Mouse (Mus musculus) forebrain, embryonic 15.5 days (tissue): ENCODE results near the gene Lpo. TPM values are rescaled to one million over a fixed set of nuclear protein-coding genes. Genes with fewer than 3 reads are reported as not detected.

Source experiments
- microRNA counts: library from miRNA; unstranded; fragments of <30 nt; microRNA quantifications from one replicate; lab custom pipeline; 2016
- microRNA-seq: library from miRNA; unstranded; fragments of <30 nt; microRNA quantifications from one replicate; pipeline ENCODE4, GENCODE M21; 2016
- polyA plus RNA-seq: library from polyadenylated mRNA; unstranded; fragments of >200 nt; fragmentation: Nextera tagmentation; extraction: Ambion mirVana; gene quantifications from 2 replicates; pipeline ENCODE4 v1.2.1, GENCODE M21; 2015

The Lpo gene
- polyA plus RNA-seq, 1 experiment from 2014 or later = 0.62 TPM

MicroRNA genes within 50 kb of the gene (microRNA counts, 519-probe panel; counts per million panel counts)
- microRNA mmu-miR-142-3p (lab: Ali Mortazavi, UCI) = 2,703 counts per million, percentile 62 among the panel's probes with 10 or more counts
- 3,437 counts per million, percentile 83 among the panel's probes with 10 or more counts for microRNA mmu-miR-142-5p (lab: Ali Mortazavi, UCI)

Small RNAs within 50 kb of the gene (microRNA-seq; reads per million reads assigned to microRNA genes)
- gene Mir142 (not detected), gene Mir142b (not detected)

Other genes with a start within 250 kb of the Lpo start
- 62.4 and 62.7 TPM in 2 replicates for gene Mtmr4, start 236.1 kb downstream of the Lpo start, polyA plus RNA-seq
- 0.48 and 0.55 TPM in 2 replicates for gene Hsf5, start 211.1 kb downstream of the Lpo start, polyA plus RNA-seq
- 0.66 and 0.92 TPM in 2 replicates for gene Rnf43, start 165.6 kb downstream of the Lpo start, polyA plus RNA-seq
- 160 and 164 TPM in 2 replicates for gene Supt4a, start 90.7 kb downstream of the Lpo start, polyA plus RNA-seq
- gene Tspoap1, start 67.7 kb downstream of the Lpo start, polyA plus RNA-seq = 30.3 and 31.8 TPM in 2 replicates
- 0.18 and 0.27 TPM in 2 replicates for gene Mpo, start 34.7 kb downstream of the Lpo start, polyA plus RNA-seq
- gene Mks1, start 24.9 kb upstream of the Lpo start, polyA plus RNA-seq = 12.1 and 13.3 TPM in 2 replicates
- gene Epx, start 47.2 kb upstream of the Lpo start, polyA plus RNA-seq = 0.09 and 0.28 TPM in 2 replicates
- gene Olfr462, start 64.0 kb upstream of the Lpo start, polyA plus RNA-seq = not detected in 2 replicates
- gene Olfr463, start 69.1 kb upstream of the Lpo start, polyA plus RNA-seq = not detected in 2 replicates
- gene Olfr464, start 92.7 kb upstream of the Lpo start, polyA plus RNA-seq = not detected in 2 replicates
- gene Dynll2, start 159.2 kb upstream of the Lpo start, polyA plus RNA-seq = 38.5 and 39.3 TPM in 2 replicates
- gene Srsf1, start 219.1 kb upstream of the Lpo start, polyA plus RNA-seq = 342 and 347 TPM in 2 replicates
- gene Vezf1, start 240.0 kb upstream of the Lpo start, polyA plus RNA-seq = 60.6 and 61.4 TPM in 2 replicates